Mouse (Mus musculus) liver, embryonic 16.5 days (tissue): ENCODE measurements around the gene Slc38a7. TPM values are rescaled to one million over a fixed set of nuclear protein-coding genes. Genes with fewer than 3 reads are reported as not detected.
"Not testable (repeated sequence)": the region's sequence is repeated elsewhere in the genome, so short reads cannot be mapped to it uniquely, and the experiment has no call there.

Experiments
- ATAC-seq: fragments of 200-750 bp; cut with Nextera tagmentation; 2 replicates; pipeline ENCODE4 v1.8.0; 2017; ENCODE audit warnings: low read depth, mild to moderate bottlenecking, moderate number of reproducible peaks, moderate library complexity
- H3K27ac ChIP-seq: fragments of 300-500 bp; sonication (generic); 2 replicates; pipeline ENCODE4 v1.5.1; 2014; ENCODE audit warnings: mild to moderate bottlenecking, low read length
- H3K27me3 ChIP-seq: fragments of 300-500 bp; sonication (generic); 2 replicates; pipeline ENCODE4 v1.6.1; 2014; ENCODE audit warnings: low read depth, low read length, mixed read lengths; ENCODE audit not compliant: control insufficient read depth, insufficient read depth
- H3K36me3 ChIP-seq: fragments of 300-500 bp; sonication (generic); 2 replicates; pipeline ENCODE4 v1.6.1; 2014; ENCODE audit warnings: mild to moderate bottlenecking; ENCODE audit not compliant: control insufficient read depth, insufficient read depth
- H3K4me1 ChIP-seq: fragments of 300-500 bp; sonication (generic); 2 replicates; pipeline ENCODE4 v1.6.1; 2014; ENCODE audit warnings: low read depth, low read length, mixed read lengths; ENCODE audit not compliant: control insufficient read depth
- H3K4me2 ChIP-seq: fragments of 300-500 bp; sonication (generic); 2 replicates; pipeline ENCODE4 v1.6.1; 2014; ENCODE audit warnings: low read depth, low read length, mixed read lengths
- H3K4me3 ChIP-seq: fragments of 300-500 bp; sonication (generic); 2 replicates; pipeline ENCODE4 v1.5.1; 2014; ENCODE audit warnings: low read depth, mild to moderate bottlenecking, low read length
- H3K9ac ChIP-seq: fragments of 300-500 bp; sonication (generic); 2 replicates; pipeline ENCODE4 v1.6.1; 2014; ENCODE audit warnings: low read depth, low read length
- H3K9me3 ChIP-seq: fragments of 300-500 bp; sonication (generic); replicated peaks from 2 replicates; pipeline ENCODE4 v1.6.1; 2016; ENCODE audit warnings: low read length; ENCODE audit not compliant: control insufficient read depth
- WGBS: fragments of 180-500 bp; shearing (Covaris S2); extraction: QIAGEN DNeasy Blood & Tissue Kit; methylation state at CpG from one replicate; pipeline ENCODE4 v1.1.7; 2014; ENCODE audit not compliant: insufficient replicate concordance; 5-methylcytosine and 5-hydroxymethylcytosine counted together
- polyA plus RNA-seq: library from polyadenylated mRNA; unstranded; fragments of >200 nt; fragmentation: Nextera tagmentation; extraction: Ambion mirVana; gene quantifications from 2 replicates; pipeline ENCODE4 v1.2.1, GENCODE M21; 2015

Slc38a7 gene
- polyA plus RNA-seq, 1 experiment from 2014 or later = 9.8 TPM

DNA sequence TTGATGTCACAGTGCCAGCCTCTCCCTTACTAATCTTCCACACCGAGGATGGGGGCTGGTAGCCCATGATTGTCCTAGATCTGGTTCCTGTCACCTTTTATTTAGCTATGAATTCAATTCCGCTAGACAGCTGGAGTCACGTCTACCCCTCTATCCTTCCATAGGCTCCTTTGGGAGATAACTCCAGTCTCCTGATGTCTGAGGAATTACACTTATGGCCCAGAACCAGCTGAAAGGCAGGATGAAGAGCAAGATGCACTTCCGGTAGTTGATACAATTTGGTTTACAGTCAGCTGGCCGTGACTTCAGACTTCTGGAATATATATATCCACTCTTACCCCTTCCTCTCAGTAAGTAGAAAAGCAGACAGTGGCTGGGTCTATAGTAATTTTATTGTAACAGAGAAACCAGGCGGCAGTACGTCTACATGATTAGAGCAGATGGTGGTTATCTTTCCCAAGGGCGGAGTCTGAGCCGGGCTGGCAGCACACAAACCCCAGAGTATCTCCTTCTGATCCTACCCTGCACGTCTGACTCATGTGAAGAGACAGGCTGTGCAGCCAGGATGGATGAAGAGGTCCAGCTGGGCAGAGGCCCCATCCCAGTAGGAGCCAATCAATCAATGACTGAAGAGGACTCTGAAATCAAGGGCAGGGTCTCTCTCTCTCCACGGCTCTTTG lies 10.6 kb upstream of the Slc38a7 start:
- H3K9me3 ChIP-seq, H3K27ac ChIP-seq, H3K36me3 ChIP-seq, H3K4me3 ChIP-seq, H3K4me2 ChIP-seq, H3K9ac ChIP-seq, ATAC-seq, H3K27me3 ChIP-seq, H3K4me1 ChIP-seq: not testable (repeated sequence)
- WGBS = 49% methylated on average over 10 of the region's 11 CpGs

DNA sequence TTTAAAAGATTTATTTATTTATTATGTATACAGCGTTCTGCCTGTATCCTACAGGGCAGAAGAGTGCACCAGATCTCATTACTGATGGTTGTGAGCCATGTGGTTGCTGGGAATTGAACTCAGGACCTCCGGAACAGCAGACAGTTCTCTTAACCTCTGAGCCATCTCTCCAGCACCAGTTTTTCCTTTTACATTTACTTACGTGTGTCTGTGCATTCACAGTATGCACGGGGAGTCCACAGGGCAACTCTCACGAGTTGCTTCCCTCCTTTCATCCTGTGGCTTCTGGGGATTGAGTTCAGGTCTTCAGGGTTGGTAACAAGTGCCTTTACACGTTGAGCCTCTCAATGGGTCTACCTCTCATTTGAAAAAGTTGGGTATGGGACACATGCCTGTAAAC lies 835 bp upstream of the Slc38a7 start:
- Histone ChIP-seq H3K4me1 (peaks cover 6% of the 10 kb centered on the region; the same call in 1 of the 2 replicates), H3K9me3 (no peaks in the 10 kb centered on the region), H3K27ac (no peak overlapping the region), H3K36me3 (no peaks in the 10 kb centered on the region), H3K9ac (no peak overlapping the region), H3K4me3 (no peak overlapping the region), H3K4me2 (no peak overlapping the region), H3K27me3 (no peaks in the 10 kb centered on the region)
- 66% methylated on average over 6 of the region's 6 CpGs for WGBS
- ATAC-seq = no peak

- H3K36me3 ChIP-seq = no peaks in the 10 kb centered on the region; the same call in 1 of the 2 replicates
- 26% methylated on average over 4 of the region's 4 CpGs for WGBS
- peak overlapping the region; percentile 80 for H3K4me2 ChIP-seq
- no peak overlapping the region; the same call in 1 of the 2 replicates for H3K9ac ChIP-seq
- peak; percentile 66 for ATAC-seq
- H3K27ac ChIP-seq = peak overlapping the region; percentile 54
- no peaks in the 10 kb centered on the region for H3K9me3 ChIP-seq
- no peaks in the 10 kb centered on the region for H3K27me3 ChIP-seq
- H3K4me3 ChIP-seq = peak overlapping the region; percentile 72
- H3K4me1 ChIP-seq = peaks cover 6% of the 10 kb centered on the region; the same call in 1 of the 2 replicates
Observed at GRCm38 (mm10) chr8:95852290-95852689, 1.0 kb downstream of the Slc38a7 start.

DNA sequence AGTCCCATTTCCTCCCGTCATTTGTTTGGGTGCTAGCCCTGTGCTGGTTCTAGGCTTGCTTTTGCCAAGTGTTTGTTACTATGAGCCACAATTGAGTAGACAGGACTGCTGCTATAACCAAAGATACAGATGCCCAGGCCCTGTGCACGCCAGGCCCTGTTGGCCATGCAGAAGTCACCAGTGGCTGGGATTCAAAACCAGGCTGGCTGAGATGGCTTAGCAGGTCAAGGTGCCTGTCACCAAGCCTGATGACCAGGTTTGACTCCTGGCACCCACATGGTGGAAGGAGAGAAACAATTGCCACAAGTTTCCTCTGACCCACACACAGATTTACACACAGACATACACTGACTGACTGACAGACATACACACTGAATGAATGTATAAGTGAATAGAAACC lies 3.0 kb downstream of the Slc38a7 start:
- H3K4me1 ChIP-seq = peaks cover 6% of the 10 kb centered on the region; the same call in 1 of the 2 replicates
- no peaks in the 10 kb centered on the region for H3K9me3 ChIP-seq
- H3K4me2 ChIP-seq = no peak overlapping the region
- no peaks in the 10 kb centered on the region; the same call in 1 of the 2 replicates for H3K36me3 ChIP-seq
- H3K27me3 ChIP-seq = no peaks in the 10 kb centered on the region
- no peak overlapping the region for H3K27ac ChIP-seq
- no peak for ATAC-seq
- no peak overlapping the region for H3K4me3 ChIP-seq
- WGBS = 77% methylated on average over 2 of the region's 2 CpGs
- H3K9ac ChIP-seq = no peak overlapping the region

DNA sequence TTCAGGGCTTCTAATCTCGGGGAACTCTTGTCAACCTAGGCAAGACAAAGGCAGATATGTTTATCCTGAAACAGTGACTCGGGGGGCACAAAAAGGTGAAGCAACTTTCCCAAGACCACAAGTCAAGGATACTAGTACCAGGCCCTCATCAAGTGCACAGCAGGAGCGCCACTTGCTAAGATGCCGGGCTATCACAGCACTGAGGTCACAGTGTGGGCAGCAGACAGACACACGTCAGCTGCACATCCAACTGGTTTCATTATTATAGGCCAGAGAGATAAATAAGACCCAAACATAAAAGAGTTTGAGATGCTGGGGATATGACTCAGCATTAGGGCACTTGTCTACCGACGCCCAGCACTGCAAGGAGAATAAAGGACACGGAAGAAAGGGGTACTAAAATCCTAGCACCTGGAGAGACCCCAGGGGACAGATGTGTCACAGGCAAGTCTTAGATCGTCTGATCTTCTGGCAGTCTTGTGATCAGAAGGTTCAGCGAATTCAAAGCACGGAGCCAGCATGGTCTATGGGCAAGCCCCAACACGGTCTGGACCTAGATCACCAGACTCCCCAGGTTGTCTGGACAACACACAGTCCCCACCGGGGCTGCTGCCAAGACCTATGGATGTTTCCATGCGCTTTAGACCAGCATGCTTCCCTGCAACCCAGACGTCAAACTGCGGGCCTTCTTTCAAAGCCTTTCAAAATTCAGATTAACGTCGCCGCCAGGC lies 4.4 kb downstream of the Slc38a7 start:
- H3K27ac ChIP-seq = no peak overlapping the region
- no peaks in the 10 kb centered on the region for H3K9me3 ChIP-seq
- no peaks in the 10 kb centered on the region; the same call in 1 of the 2 replicates for H3K36me3 ChIP-seq
- no peak for ATAC-seq
- H3K4me1 ChIP-seq = peaks cover 6% of the 10 kb centered on the region; the same call in 1 of the 2 replicates
- H3K4me2 ChIP-seq = no peak overlapping the region
- H3K9ac ChIP-seq = no peak overlapping the region
- no peak overlapping the region for H3K4me3 ChIP-seq
- H3K27me3 ChIP-seq = no peaks in the 10 kb centered on the region
- WGBS = 76% methylated on average over 19 of the region's 19 CpGs

DNA sequence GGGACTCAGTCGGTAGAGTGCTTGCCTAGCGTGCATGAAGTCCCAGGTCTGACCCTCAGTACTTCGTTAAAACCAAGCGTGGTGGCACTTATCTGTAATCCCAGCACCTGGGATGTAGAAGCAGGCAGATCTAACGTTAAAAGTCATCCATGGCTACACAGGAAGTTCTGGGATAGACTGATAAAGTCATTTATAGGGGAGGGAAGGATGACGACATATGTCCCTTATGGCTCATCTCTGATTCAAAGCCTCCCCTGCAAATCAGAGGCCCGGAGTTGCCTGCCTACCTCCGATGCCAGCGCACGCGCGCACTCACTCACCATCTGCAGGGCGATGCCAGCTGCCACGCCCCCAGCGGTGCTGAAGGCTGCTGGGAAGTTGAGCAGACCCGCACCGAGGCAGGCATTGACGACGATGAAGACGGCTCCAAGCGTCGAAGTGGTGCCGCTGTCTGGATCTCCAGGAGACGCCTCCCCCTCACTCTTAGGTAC lies 5.2 kb downstream of the Slc38a7 start:
- Histone ChIP-seq H3K4me3 (no peak overlapping the region), H3K9ac (no peak overlapping the region), H3K36me3 (no peaks in the 10 kb centered on the region; the same call in 1 of the 2 replicates), H3K4me2 (no peak overlapping the region), H3K27ac (no peak overlapping the region), H3K4me1 (peaks cover 6% of the 10 kb centered on the region; the same call in 1 of the 2 replicates), H3K9me3 (no peaks in the 10 kb centered on the region), H3K27me3 (no peaks in the 10 kb centered on the region)
- ATAC-seq = no peak
- 51% methylated on average over 24 of the region's 24 CpGs for WGBS

- Histone ChIP-seq H3K36me3 (no peaks in the 10 kb centered on the region; the same call in 1 of the 2 replicates), H3K27me3 (no peaks in the 10 kb centered on the region), H3K9me3 (no peaks in the 10 kb centered on the region), H3K9ac (no peak overlapping the region), H3K4me2 (no peak overlapping the region), H3K4me3 (no peak overlapping the region), H3K4me1 (no peaks in the 10 kb centered on the region), H3K27ac (no peak overlapping the region)
- 77% methylated on average over 7 of the region's 7 CpGs for WGBS
- no peak for ATAC-seq
Observed at GRCm38 (mm10) chr8:95845026-95845425, 8.3 kb downstream of the Slc38a7 start.

GRCm38 (mm10) chr8:95843968-95844367 lies 9.4 kb downstream of the Slc38a7 start:
- Histone ChIP-seq H3K27me3 (no peaks in the 10 kb centered on the region), H3K4me2 (no peak overlapping the region), H3K27ac (no peak overlapping the region), H3K4me1 (no peaks in the 10 kb centered on the region), H3K9ac (no peak overlapping the region), H3K9me3 (no peaks in the 10 kb centered on the region), H3K36me3 (no peaks in the 10 kb centered on the region; the same call in 1 of the 2 replicates), H3K4me3 (no peak overlapping the region)
- no peak for ATAC-seq
- WGBS = 85% methylated on average over 6 of the region's 6 CpGs

DNA sequence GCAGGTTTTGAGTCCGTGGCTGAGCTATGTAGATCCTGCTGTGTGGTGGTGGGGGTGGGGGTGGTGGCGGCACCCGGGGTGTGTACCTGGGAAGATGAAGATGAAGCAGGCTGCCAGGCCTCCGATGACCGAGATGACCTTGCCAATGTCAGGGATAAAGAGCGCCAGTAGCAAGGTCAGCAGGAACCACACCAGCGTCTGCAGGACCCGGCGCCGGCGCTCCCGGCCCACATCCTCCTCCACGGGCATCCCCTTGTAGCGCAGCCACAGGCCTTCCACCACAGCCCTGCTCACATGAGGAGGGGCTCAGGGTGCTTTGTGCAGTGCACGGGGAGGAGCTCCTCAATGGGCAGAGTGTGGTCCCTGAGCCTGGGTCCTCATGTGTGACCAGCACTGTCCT lies 11.9 kb downstream of the Slc38a7 start:
- no peaks in the 10 kb centered on the region for H3K9me3 ChIP-seq
- no peaks in the 10 kb centered on the region for H3K4me1 ChIP-seq
- WGBS = 83% methylated on average over 15 of the region's 15 CpGs
- H3K36me3 ChIP-seq = no peaks in the 10 kb centered on the region
- H3K27ac ChIP-seq = no peak overlapping the region
- no peak overlapping the region for H3K9ac ChIP-seq
- no peak overlapping the region for H3K4me2 ChIP-seq
- no peak for ATAC-seq
- no peaks in the 10 kb centered on the region for H3K27me3 ChIP-seq
- no peak overlapping the region for H3K4me3 ChIP-seq
